Mouse (Mus musculus): ENCODE measurements around the gene Tbx10.

DNA sequence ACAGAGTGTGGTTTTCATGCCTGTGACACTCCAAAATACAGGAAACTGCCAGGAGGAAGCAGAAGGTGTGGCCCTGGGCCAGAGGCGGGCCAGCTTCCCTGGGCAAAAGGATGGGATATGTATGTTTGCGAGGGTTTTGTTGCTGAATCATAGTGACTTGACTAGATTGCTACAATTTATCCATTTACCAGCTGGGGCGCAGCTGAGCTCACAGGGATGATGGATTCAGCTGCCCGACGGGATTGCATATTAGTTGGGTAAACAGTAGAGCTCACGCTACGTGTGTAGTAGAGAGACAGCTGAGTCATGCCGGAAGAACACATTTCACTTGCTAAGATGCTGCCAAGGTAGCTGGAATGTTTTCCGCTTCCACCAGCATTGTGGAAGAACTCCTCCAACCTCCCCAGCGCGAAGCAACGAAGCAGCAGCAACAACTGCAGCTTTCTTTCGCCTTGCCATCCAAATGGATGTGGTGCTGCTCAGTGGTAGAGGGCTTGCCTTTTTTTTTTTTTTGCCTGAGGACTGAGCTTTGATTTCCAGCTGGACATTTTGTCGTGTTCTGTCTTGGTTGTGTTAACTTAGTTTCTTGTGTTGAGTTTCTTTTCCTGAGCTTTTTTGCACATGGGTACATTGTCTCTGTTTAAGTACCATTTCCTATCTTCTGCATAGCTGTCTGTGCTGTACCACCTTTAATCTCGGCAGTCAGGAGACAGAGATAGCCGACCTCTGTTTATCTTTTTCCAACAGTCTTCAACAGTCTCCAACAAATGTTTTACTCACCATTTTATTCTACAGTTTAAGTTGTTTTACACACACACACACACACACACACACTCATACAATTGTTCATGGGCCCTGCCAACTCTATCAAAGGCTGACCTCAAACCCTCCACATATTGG lies 53.7 kb downstream of the Tbx10 start, which contains the start of gene Gstp2:
- TF ChIP-seq UBTF (IDR thresholded peaks at IDR 0.05; ENCODE audit: borderline replicate concordance, insufficient read depth, low read depth, low read length) (no peak), EP300 (IDR thresholded peaks at IDR 0.05; ENCODE audit: low read depth in 1 of 2, low read length in 2 of 2) (peak; percentile 21 to 74; a peak in 2 of 4 replicates), ZNF384 (IDR thresholded peaks at IDR 0.05; ENCODE audit: low read depth, low read length) (no peak), POLR2A (IDR thresholded peaks at IDR 0.05; ENCODE audit: control insufficient read depth in 1 of 2, insufficient read depth in 1 of 2, low read depth in 1 of 2, low read length in 2 of 2, poor library complexity in 1 of 2) (no peak), CHD2 (IDR thresholded peaks at IDR 0.05; ENCODE audit: low read length) (no peak), ZKSCAN1 (IDR thresholded peaks at IDR 0.05; ENCODE audit: low read depth, low read length) (no peak)

Data from MEL (cell line).